Mouse (Mus musculus) thymus, adult 2 months (tissue): Measurements from ENCODE around the gene Fndc3b. TPM values are rescaled to one million over a fixed set of nuclear protein-coding genes. Genes with fewer than 3 reads are reported as not detected.

Experiments
- DNase-seq: peaks from one replicate; pipeline ENCODE4 v3.0.0; 2021
- H3K27ac ChIP-seq: fragments of 200-500 bp; 2 replicates; pipeline ENCODE4 v1.5.1; 2012; ENCODE audit warnings: low read length, control low read depth; ENCODE audit not compliant: control insufficient read depth, insufficient read depth
- H3K27me3 ChIP-seq: fragments of 200-500 bp; 2 replicates; pipeline ENCODE4 v1.6.1; 2012; ENCODE audit warnings: mild to moderate bottlenecking, low read length, moderate library complexity, mixed read lengths; ENCODE audit not compliant: control insufficient read depth, insufficient read depth
- H3K36me3 ChIP-seq: fragments of 200-500 bp; 2 replicates; pipeline ENCODE4 v1.6.1; 2012; ENCODE audit warnings: mild to moderate bottlenecking, low read length, moderate library complexity; ENCODE audit not compliant: control insufficient read depth, insufficient read depth
- H3K4me1 ChIP-seq: fragments of 200-500 bp; replicated peaks from 2 replicates; pipeline ENCODE4 v1.6.1; 2012; ENCODE audit warnings: low read length; ENCODE audit not compliant: control insufficient read depth, insufficient read depth
- H3K4me3 ChIP-seq: fragments of 200-500 bp; 2 replicates; pipeline ENCODE4 v1.5.1; 2012; ENCODE audit warnings: mild to moderate bottlenecking, low read length, control low read depth, moderate library complexity; ENCODE audit not compliant: control insufficient read depth, insufficient read depth
- CTCF ChIP-seq: fragments of 200-500 bp; IDR thresholded peaks from 2 replicates; pipeline ENCODE4 v1.5.1; 2012; ENCODE audit warnings: mild to moderate bottlenecking, control low read depth, low read length, moderate library complexity, borderline replicate concordance; ENCODE audit not compliant: control insufficient read depth, poor library complexity, insufficient read depth; ENCODE audit errors: extremely low read depth
- POLR2A ChIP-seq: fragments of 200-500 bp; IDR thresholded peaks from 2 replicates; pipeline ENCODE4 v1.6.1; 2012; ENCODE audit warnings: mild to moderate bottlenecking, low read length, control low read depth, moderate library complexity; ENCODE audit not compliant: control insufficient read depth, poor library complexity, insufficient read depth; ENCODE audit errors: extremely low read depth
- WGBS: fragments of 180-500 bp; shearing (Covaris S2); methylation state at CpG from one replicate; pipeline ENCODE4 v1.1.7; 2018; 5-methylcytosine and 5-hydroxymethylcytosine counted together
- polyA plus RNA-seq: library from polyadenylated mRNA; depleted of rRNA; stranded (reverse); fragments of >200 nt; gene quantifications from 2 replicates; pipeline ENCODE4 v1.2.3, GENCODE M21; 2012

Fndc3b gene
- polyA plus RNA-seq, 1 experiment: 4.7 TPM

- H3K27ac ChIP-seq: no peak overlapping the region
- H3K4me1 ChIP-seq: no peaks in the 10 kb centered on the region
- WGBS: 88% methylated on average over 4 of the region's 4 CpGs
- no peak overlapping the region for H3K4me3 ChIP-seq
- TF ChIP-seq CTCF (no peak), POLR2A (no peak)
- DNase-seq: no peak
- no peaks in the 10 kb centered on the region for H3K27me3 ChIP-seq
- no peaks in the 10 kb centered on the region for H3K36me3 ChIP-seq
Observed at GRCm38 (mm10) chr3:27531993-27532392, 179.1 kb downstream of the Fndc3b start.

- 98% methylated on average over 7 of the region's 7 CpGs for WGBS
- H3K36me3 ChIP-seq: no peaks in the 10 kb centered on the region
- H3K27ac ChIP-seq: peak overlapping the region; percentile 17; the same call in 1 of the 2 replicates
- no peaks in the 10 kb centered on the region for H3K27me3 ChIP-seq
- no peak overlapping the region for H3K4me3 ChIP-seq
- H3K4me1 ChIP-seq: no peaks in the 10 kb centered on the region
- DNase-seq: no peak
- no peak for TF ChIP-seq POLR2A
- TF ChIP-seq CTCF: no peak
Observed at GRCm38 (mm10) chr3:27530370-27530769, 180.7 kb downstream of the Fndc3b start.

GRCm38 (mm10) chr3:27529221-27530051 is 181.7 kb downstream of the Fndc3b start:
- no peaks in the 10 kb centered on the region for H3K27me3 ChIP-seq
- TF ChIP-seq POLR2A (no peak), CTCF (no peak)
- no peak for DNase-seq
- no peak overlapping the region for H3K4me3 ChIP-seq
- WGBS: 93% methylated on average over 14 of the region's 14 CpGs
- no peaks in the 10 kb centered on the region for H3K36me3 ChIP-seq
- no peaks in the 10 kb centered on the region for H3K4me1 ChIP-seq
- no peak overlapping the region for H3K27ac ChIP-seq

GRCm38 (mm10) chr3:27526991-27527390 is 184.1 kb downstream of the Fndc3b start:
- 97% methylated on average over 3 of the region's 3 CpGs for WGBS
- Histone ChIP-seq H3K27me3 (no peaks in the 10 kb centered on the region), H3K4me1 (no peaks in the 10 kb centered on the region), H3K36me3 (no peaks in the 10 kb centered on the region), H3K4me3 (no peak overlapping the region), H3K27ac (no peak overlapping the region)
- DNase-seq: no peak
- TF ChIP-seq POLR2A: no peak

GRCm38 (mm10) chr3:27523176-27523936 is 187.8 kb downstream of the Fndc3b start:
- WGBS: 92% methylated on average over 12 of the region's 12 CpGs
- TF ChIP-seq POLR2A (no peak), CTCF (no peak)
- no peak overlapping the region for H3K27ac ChIP-seq
- H3K4me3 ChIP-seq: no peak overlapping the region
- DNase-seq: no peak
- H3K36me3 ChIP-seq: no peaks in the 10 kb centered on the region
- 0 out of 2 replicates have a peak, but pooled peaks cover 2% of the 10 kb centered on the region for H3K4me1 ChIP-seq
- H3K27me3 ChIP-seq: no peaks in the 10 kb centered on the region

- WGBS: 85% methylated on average over 6 of the region's 6 CpGs
- Histone ChIP-seq H3K27me3 (no peaks in the 10 kb centered on the region), H3K4me1 (0 out of 2 replicates have a peak, but pooled peaks cover 2% of the 10 kb centered on the region), H3K4me3 (no peak overlapping the region), H3K36me3 (no peaks in the 10 kb centered on the region), H3K27ac (no peak overlapping the region)
- TF ChIP-seq CTCF (no peak), POLR2A (no peak)
- no peak for DNase-seq
Observed at GRCm38 (mm10) chr3:27520391-27520790, 190.7 kb downstream of the Fndc3b start.
